Mouse (Mus musculus) heart, adult 2 months (tissue): ENCODE data around the gene Fam217a. TPM values are rescaled to one million over a fixed set of nuclear protein-coding genes. Genes with fewer than 3 reads are reported as not detected.
"Not testable (repeated sequence)": the region's sequence is repeated elsewhere in the genome, so short reads cannot be mapped to it uniquely, and the experiment has no call there.

Experiments used
- DNase-seq, 2 experiments: peaks; one replicate each; pipeline ENCODE4 v3.0.0; 2021
- H3K27ac ChIP-seq: fragments of 200-600 bp; 2 replicates; pipeline ENCODE4 v1.8.1; 2022
- H3K27me3 ChIP-seq: fragments of 200-500 bp; 2 replicates; pipeline ENCODE4 v1.6.1; 2012; ENCODE audit warnings: mild to moderate bottlenecking, low read length, inconsistent platforms, mixed read lengths; ENCODE audit not compliant: control insufficient read depth, insufficient read depth
- H3K36me3 ChIP-seq: fragments of 200-500 bp; 2 replicates; pipeline ENCODE4 v1.6.1; 2012; ENCODE audit warnings: low read length, inconsistent platforms; ENCODE audit not compliant: control insufficient read depth, insufficient read depth
- H3K4me1 ChIP-seq: fragments of 200-500 bp; 2 replicates; pipeline ENCODE4 v1.6.1; 2011; ENCODE audit warnings: low read length; ENCODE audit not compliant: control insufficient read depth, insufficient read depth
- H3K4me3 ChIP-seq: fragments of 200-600 bp; 2 replicates; pipeline ENCODE4 v1.8.1; 2022
- H3K79me2 ChIP-seq: fragments of 200-500 bp; replicated peaks from 2 replicates; pipeline ENCODE4 v1.6.1; 2012; ENCODE audit warnings: mild to moderate bottlenecking, inconsistent platforms, low read length, moderate library complexity, mixed read lengths; ENCODE audit not compliant: control insufficient read depth, insufficient read depth
- H3K9ac ChIP-seq: fragments of 200-500 bp; 2 replicates; pipeline ENCODE4 v1.6.1; 2012; ENCODE audit warnings: low read depth, mild to moderate bottlenecking, control low read depth, inconsistent platforms, low read length, mixed read lengths
- CTCF ChIP-seq: fragments of 200-600 bp; IDR thresholded peaks from 2 replicates; pipeline ENCODE4 v1.8.1; 2022; ENCODE audit warnings: antibody characterized with exemption, mild to moderate bottlenecking, moderate library complexity
- EP300 ChIP-seq: fragments of 200-500 bp; IDR thresholded peaks from 2 replicates; pipeline ENCODE4 v1.6.1; 2011; ENCODE audit warnings: low read depth, low read length, control low read depth; ENCODE audit not compliant: insufficient read depth
- POLR2A ChIP-seq: fragments of 200-500 bp; IDR thresholded peaks from 2 replicates; pipeline ENCODE4 v1.6.1; 2011; ENCODE audit warnings: mild to moderate bottlenecking, low read depth, low read length, control low read depth; ENCODE audit not compliant: insufficient read depth
- whole genome bisulfite sequencing: fragments of 180-500 bp; shearing (Covaris S2); methylation state at CpG from one replicate; pipeline ENCODE4 v1.1.7; 2018; 5-methylcytosine and 5-hydroxymethylcytosine counted together
- intact Hi-C: fragments of 180-260 bp; cut with DNase I; formaldehyde crosslinking; loops from one replicate; pipeline ENCODE4 v1.15.1; 2025
- polyA plus RNA-seq: library from polyadenylated mRNA; depleted of rRNA; stranded (reverse); fragments of >200 nt; gene quantifications from 2 replicates; pipeline ENCODE4 v1.2.3, GENCODE M21; 2012
- total RNA-seq, 2 experiments: library from RNA; stranded (reverse); gene quantifications; 2 replicates each; pipeline ENCODE4 v1.2.3; 2021

The Fam217a gene
- total and polyA plus RNA-seq, 3 experiments, result 0.11 to 0.25 (median 0.23) TPM

- intact Hi-C loops, result no loop called here
- WGBS, result 7% methylated on average over 32 of the region's 32 CpGs
- no peak for TF ChIP-seq CTCF
- no peak for TF ChIP-seq EP300
- peak; percentile 47 to 52 for DNase-seq
- no peak within 1 kb of the TSS; the same call in 1 of the 2 replicates for H3K27ac ChIP-seq
- no peaks in the 10 kb centered on the region for H3K79me2 ChIP-seq
- H3K9ac ChIP-seq, result no peak within 1 kb of the TSS
- peaks cover 3% of the 10 kb centered on the region for H3K27me3 ChIP-seq
- H3K36me3 ChIP-seq, result no peaks in the 10 kb centered on the region
- H3K4me3 ChIP-seq, result peak within 1 kb of the TSS; percentile 43
- H3K4me1 ChIP-seq, result peaks cover 4% of the 10 kb centered on the region; the same call in 1 of the 2 replicates
Measured at GRCm38 (mm10) chr13:34963511-34964397, 39.6 kb upstream of the Fam217a start, which contains the start of gene Eci3. Eci3 (minus strand) TSS chr13:34963810.

DNA sequence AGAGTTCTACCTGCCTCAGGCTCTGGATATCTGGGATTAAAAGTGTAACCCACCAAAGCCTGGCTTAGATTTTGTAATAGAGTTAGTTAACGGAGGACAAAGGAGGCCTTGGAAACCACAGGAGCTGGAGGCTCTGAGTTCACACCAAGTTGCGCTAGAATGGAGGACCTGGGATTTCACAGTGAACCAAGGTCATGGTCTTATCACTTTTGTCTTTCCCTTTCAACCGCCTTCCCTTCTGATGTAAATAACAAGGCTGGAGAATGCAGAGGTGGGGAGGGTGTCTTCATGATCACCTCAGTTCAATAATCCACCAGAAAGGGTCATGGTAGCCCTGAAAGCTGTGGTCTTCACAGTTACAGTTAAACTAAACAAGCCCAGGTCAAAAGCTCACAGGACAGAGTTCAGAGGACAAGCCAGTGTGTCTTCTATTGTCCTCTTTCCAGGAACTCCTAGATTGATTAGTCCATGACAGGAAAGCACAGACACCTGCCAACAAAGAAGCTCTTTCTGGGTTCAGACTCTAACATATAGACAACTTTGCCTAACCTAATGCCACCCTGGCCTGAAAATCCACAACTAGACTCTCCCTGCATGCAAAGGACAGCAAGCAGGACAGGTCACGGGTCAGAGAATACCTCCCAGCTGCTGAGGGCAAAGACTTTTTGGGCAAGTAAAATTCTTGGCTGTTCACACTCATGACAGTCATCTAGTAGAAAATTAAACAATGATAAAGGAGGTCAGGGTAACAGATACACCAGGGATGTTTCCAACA is 37.1 kb upstream of the Fam217a start:
- H3K79me2 ChIP-seq, result no peaks in the 10 kb centered on the region
- no peak for DNase-seq
- H3K9ac ChIP-seq, result no peak overlapping the region
- H3K4me1 ChIP-seq, result peaks cover 4% of the 10 kb centered on the region; the same call in 1 of the 2 replicates
- H3K27ac ChIP-seq, result no peak overlapping the region
- no peak overlapping the region for H3K4me3 ChIP-seq
- no peaks in the 10 kb centered on the region for H3K36me3 ChIP-seq
- no peak for TF ChIP-seq EP300
- TF ChIP-seq POLR2A, result no peak
- no peak for TF ChIP-seq CTCF
- peaks cover 3% of the 10 kb centered on the region for H3K27me3 ChIP-seq
- WGBS, result 85% methylated on average over 4 of the region's 4 CpGs
- intact Hi-C loops, result no loop called here

DNA sequence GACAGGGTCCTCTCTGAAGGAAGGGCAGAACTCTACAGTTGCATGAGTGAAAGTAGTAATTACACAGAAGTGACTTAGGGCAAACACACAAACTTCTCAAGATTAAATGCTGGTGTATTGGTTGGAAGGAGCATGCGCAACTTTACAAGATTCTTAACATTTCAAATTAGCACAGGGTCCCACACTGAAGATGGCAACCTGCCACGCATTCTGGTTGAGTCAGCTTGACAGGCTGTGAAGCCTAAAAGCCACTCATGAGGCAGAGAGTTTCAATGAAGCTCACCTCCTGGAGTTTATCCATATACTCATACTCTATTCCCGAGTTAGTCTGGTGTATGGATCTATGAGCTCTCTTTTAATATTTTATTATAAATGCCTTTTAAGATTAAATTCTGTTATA is 34.0 kb upstream of the Fam217a start:
- H3K27me3 ChIP-seq, intact Hi-C loops, H3K4me3 ChIP-seq, H3K9ac ChIP-seq, H3K36me3 ChIP-seq, DNase-seq, H3K4me1 ChIP-seq, H3K27ac ChIP-seq, H3K79me2 ChIP-seq: not testable (repeated sequence)
- WGBS, result 82% methylated on average over 3 of the region's 3 CpGs

DNA sequence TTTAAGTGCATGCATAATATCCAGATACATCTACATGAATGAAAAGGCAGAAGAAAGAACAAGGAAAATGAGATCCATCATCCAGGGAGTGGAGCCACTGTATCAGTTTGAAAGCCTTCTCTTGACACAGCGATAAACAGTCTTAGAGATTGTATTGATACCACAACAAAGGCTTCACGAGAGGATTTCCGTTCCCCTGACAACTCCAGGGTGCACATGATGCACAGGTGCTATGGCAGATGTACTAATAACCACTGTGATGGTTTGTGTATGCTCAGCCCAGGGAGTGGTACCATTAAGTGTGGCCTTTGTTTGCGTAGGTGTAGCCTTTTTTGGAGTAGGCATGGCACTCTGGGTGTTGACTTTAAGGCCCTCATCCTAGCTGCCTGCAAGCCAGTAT is 32.8 kb upstream of the Fam217a start:
- Histone ChIP-seq H3K4me3 (no peak overlapping the region), H3K9ac (no peak overlapping the region), H3K27ac (no peak overlapping the region), H3K36me3 (no peaks in the 10 kb centered on the region), H3K4me1 (no peaks in the 10 kb centered on the region), H3K27me3 (no peaks in the 10 kb centered on the region), H3K79me2 (no peaks in the 10 kb centered on the region)
- no peak for DNase-seq
- TF ChIP-seq CTCF (no peak), POLR2A (no peak), EP300 (no peak)
- intact Hi-C loops, result no loop called here
- WGBS, result 76% methylated on average over 4 of the region's 4 CpGs

DNA sequence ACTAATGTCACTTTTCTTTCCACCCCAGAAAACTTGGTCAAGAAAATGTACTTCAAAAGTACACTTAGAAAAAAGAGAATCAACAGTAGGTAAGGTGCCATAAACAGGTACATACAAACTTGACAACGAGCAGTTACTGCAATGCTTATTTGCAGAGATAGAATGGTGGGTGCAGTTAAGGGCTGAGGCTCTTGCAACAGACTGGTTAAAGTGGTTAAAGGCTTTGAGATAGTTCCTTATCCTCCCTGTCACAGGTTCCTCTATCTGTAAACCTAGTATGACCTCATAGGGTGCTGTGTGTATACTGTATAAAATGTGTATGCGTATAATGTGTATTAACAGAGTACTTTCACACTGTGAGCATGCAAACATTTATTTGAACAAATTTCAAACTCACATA is 27.3 kb upstream of the Fam217a start:
- intact Hi-C loops, DNase-seq, H3K27me3 ChIP-seq, H3K4me3 ChIP-seq, H3K4me1 ChIP-seq, H3K9ac ChIP-seq, H3K79me2 ChIP-seq, H3K27ac ChIP-seq, H3K36me3 ChIP-seq: not testable (repeated sequence)
- 91% methylated on average over 2 of the region's 2 CpGs for WGBS

- no peak overlapping the region for H3K27ac ChIP-seq
- no peaks in the 10 kb centered on the region for H3K4me1 ChIP-seq
- no peak for DNase-seq
- H3K4me3 ChIP-seq, result no peak overlapping the region
- no peak for TF ChIP-seq POLR2A
- no peak for TF ChIP-seq EP300
- TF ChIP-seq CTCF, result no peak
- no peaks in the 10 kb centered on the region for H3K36me3 ChIP-seq
- H3K9ac ChIP-seq, result no peak overlapping the region
- intact Hi-C loops, result no loop called here
- H3K27me3 ChIP-seq, result no peaks in the 10 kb centered on the region
- no peaks in the 10 kb centered on the region for H3K79me2 ChIP-seq
Measured at GRCm38 (mm10) chr13:34942370-34942769, 18.3 kb upstream of the Fam217a start.
